Mouse (Mus musculus): Measurements from ENCODE around the gene Gm4302. TPM values are rescaled to one million over a fixed set of nuclear protein-coding genes. Genes with fewer than 3 reads are reported as not detected.

Gene Gm4302
- not detected in 2 replicates for polyA plus RNA-seq (2012; rRNA removed)

GRCm38 (mm10) chr10:100340536-100340935, at the start of gene Gm4302:
Gm4302 (plus strand) TSS chr10:100340836.

DNA sequence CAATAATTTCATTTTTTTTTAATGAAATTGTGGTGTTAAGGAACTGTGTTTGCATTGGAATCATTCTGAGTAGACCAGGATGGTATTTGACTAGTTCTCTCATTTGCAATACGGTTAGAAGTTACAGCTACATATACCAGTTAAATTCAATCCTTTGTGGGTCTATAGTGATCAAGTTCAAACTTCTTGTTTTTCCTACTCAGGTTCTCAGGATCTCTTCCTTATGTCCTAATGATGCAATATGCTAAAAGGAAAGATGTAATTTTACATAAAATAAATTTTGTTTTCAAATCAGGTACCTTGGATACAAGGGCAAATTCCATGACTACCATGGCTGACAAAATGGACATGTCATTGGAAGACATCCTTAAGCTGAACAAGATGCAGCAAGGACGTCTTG, 5.3 kb upstream of the Gm4302 start, which contains the start of gene Gm4301:
Gene Gm4301, plus strand, starts transcription at position 301 of the 400 bp plus-strand sequence.

GRCm38 (mm10) chr10:100345672-100346071, 5.0 kb downstream of the Gm4302 start, which contains the start of gene Gm4303:
Gm4303 (plus strand) TSS chr10:100345972.

DNA sequence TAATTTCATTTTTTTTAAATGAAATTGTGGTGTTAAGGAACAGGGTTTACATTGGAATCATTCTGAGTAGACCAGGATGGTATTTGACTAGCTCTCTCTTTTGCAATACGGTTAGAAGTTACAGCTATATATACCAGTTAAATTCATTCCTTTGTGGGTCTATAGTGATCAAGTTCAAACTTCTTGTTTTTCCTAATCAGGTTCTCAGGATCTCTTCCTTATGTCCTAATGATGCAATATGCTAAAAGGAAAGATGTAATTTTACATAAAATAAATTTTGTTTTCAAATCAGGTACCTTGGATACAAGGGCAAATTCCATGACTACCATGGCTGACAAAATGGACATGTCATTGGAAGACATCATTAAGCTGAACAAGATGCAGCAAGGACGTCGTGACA, 10.2 kb downstream of the Gm4302 start, which contains the start of gene Gm4305:
Gene Gm4305, plus strand, starts transcription at position 301 of the 400 bp plus-strand sequence.

DNA sequence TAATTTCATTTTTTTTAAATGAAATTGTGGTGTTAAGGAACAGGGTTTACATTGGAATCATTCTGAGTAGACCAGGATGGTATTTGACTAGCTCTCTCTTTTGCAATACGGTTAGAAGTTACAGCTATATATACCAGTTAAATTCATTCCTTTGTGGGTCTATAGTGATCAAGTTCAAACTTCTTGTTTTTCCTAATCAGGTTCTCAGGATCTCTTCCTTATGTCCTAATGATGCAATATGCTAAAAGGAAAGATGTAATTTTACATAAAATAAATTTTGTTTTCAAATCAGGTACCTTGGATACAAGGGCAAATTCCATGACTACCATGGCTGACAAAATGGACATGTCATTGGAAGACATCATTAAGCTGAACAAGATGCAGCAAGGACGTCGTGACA, 20.4 kb downstream of the Gm4302 start, which contains the start of gene Gm4307:
Gene Gm4307, plus strand, starts transcription at position 301 of the 400 bp plus-strand sequence.

GRCm38 (mm10) chr10:100382460-100382859, 41.8 kb downstream of the Gm4302 start, which contains the start of gene Gm4312:
Gm4312 (minus strand) TSS chr10:100382560.

Other genes starting within 250 kb of the Gm4302 start
- gene Gm4301, start 5.2 kb upstream of the Gm4302 start, polyA plus RNA-seq (2012; rRNA removed), result not detected in 2 replicates
- not detected in 2 replicates for gene Gm4303, start 5.1 kb downstream of the Gm4302 start, polyA plus RNA-seq (2012; rRNA removed)
- not detected in 2 replicates for gene Gm4305, start 10.3 kb downstream of the Gm4302 start, polyA plus RNA-seq (2012; rRNA removed)
- not detected in 2 replicates for gene Gm4307, start 20.5 kb downstream of the Gm4302 start, polyA plus RNA-seq (2012; rRNA removed)
- not detected in 2 replicates for gene Gm4312, start 41.7 kb downstream of the Gm4302 start, polyA plus RNA-seq (2012; rRNA removed)
- 9.5 and 16.4 TPM in 2 replicates for gene Tmtc3, start 146.5 kb downstream of the Gm4302 start, polyA plus RNA-seq (2012; rRNA removed)
- 7.7 and 11.5 TPM in 2 replicates for gene Cep290, start 146.7 kb downstream of the Gm4302 start, polyA plus RNA-seq (2012; rRNA removed)
- 18.0 and 28.9 TPM in 2 replicates for gene 4930430F08Rik, start 249.6 kb downstream of the Gm4302 start, polyA plus RNA-seq (2012; rRNA removed)
- not detected in 2 replicates for gene 1700017N19Rik, start 249.6 kb downstream of the Gm4302 start, polyA plus RNA-seq (2012; rRNA removed)

All from central nervous system, embryonic 11.5 days (tissue).